Mouse (Mus musculus) heart, adult 10 weeks (tissue): ENCODE results near the gene Pih1d1. TPM values are rescaled to one million over a fixed set of nuclear protein-coding genes. Genes with fewer than 3 reads are reported as not detected.

Experiments used
- polyA plus RNA-seq: library from polyadenylated mRNA; stranded (reverse); fragments of 350-450 nt; fragmentation: Illumina TruSeq; extraction: RNeasy Lipid Tissue Mini Kit (QIAGEN cat#74804); gene quantifications from one replicate; pipeline ENCODE4 v1.2.3, GENCODE M21; 2014; ENCODE audit warnings: low read depth, low replicate concordance

Gene Pih1d1
- polyA plus RNA-seq = 41.4 TPM

GRCm38 (mm10) chr7:45154096-45154992, at the start of gene Pih1d1, which contains the start of gene Aldh16a1:
Pih1d1 (plus strand) TSS chr7:45154303.
Aldh16a1 (minus strand) TSS chr7:45154584.

GRCm38 (mm10) chr7:45124224-45125143, 29.6 kb upstream of the Pih1d1 start, which contains the start of gene Rps11:
Rps11 (minus strand) TSS chr7:45124439.

GRCm38 (mm10) chr7:45128624-45129246, 25.4 kb upstream of the Pih1d1 start, which contains the start of gene Rpl13a:
Rpl13a (minus strand) TSS chr7:45128761.

GRCm38 (mm10) chr7:45135993-45136567, 18.0 kb upstream of the Pih1d1 start, which contains the start of the genes Gm45713 and Flt3l:
Gm45713 (minus strand) TSS chr7:45136231.
Flt3l (minus strand) TSS chr7:45136432.

GRCm38 (mm10) chr7:45163735-45164490, 9.8 kb downstream of the Pih1d1 start, which contains the start of gene Slc17a7:
Slc17a7 (plus strand) TSS chr7:45163949.

GRCm38 (mm10) chr7:45179469-45179868, 25.4 kb downstream of the Pih1d1 start, which contains the start of gene Gfy:
Gfy (minus strand) TSS chr7:45179569.

GRCm38 (mm10) chr7:45180896-45181477, 26.9 kb downstream of the Pih1d1 start, which contains the start of gene Pth2:
Pth2 (plus strand) TSS chr7:45180995.

GRCm38 (mm10) chr7:45204380-45205143, 50.5 kb downstream of the Pih1d1 start, which contains the start of gene Ccdc155:
Ccdc155 (minus strand) TSS chr7:45204892.

Other genes starting within 250 kb of the Pih1d1 start
- gene Ap2a1, start 224.8 kb upstream of the Pih1d1 start, polyA plus RNA-seq = 41.3 TPM
- gene Tsks, start 211.1 kb upstream of the Pih1d1 start, polyA plus RNA-seq = not detected
- gene Cpt1c, start 179.5 kb upstream of the Pih1d1 start, polyA plus RNA-seq = 3.6 TPM
- 114 TPM for gene Prmt1, start 167.7 kb upstream of the Pih1d1 start, polyA plus RNA-seq
- gene Irf3, start 156.7 kb upstream of the Pih1d1 start, polyA plus RNA-seq = 72.3 TPM
- 12.3 TPM for gene Bcl2l12, start 155.6 kb upstream of the Pih1d1 start, polyA plus RNA-seq
- gene Scaf1, start 137.9 kb upstream of the Pih1d1 start, polyA plus RNA-seq = 34.5 TPM
- 57.4 TPM for gene Rras, start 136.3 kb upstream of the Pih1d1 start, polyA plus RNA-seq
- gene Prr12, start 101.4 kb upstream of the Pih1d1 start, polyA plus RNA-seq = 13.2 TPM
- 40.7 TPM for gene Nosip, start 91.9 kb upstream of the Pih1d1 start, polyA plus RNA-seq
- 12.4 TPM for gene Prrg2, start 91.6 kb upstream of the Pih1d1 start, polyA plus RNA-seq
- gene Rcn3, start 62.1 kb upstream of the Pih1d1 start, polyA plus RNA-seq = 40.8 TPM
- 83.1 TPM for gene Fcgrt, start 50.5 kb upstream of the Pih1d1 start, polyA plus RNA-seq
- 641 TPM for gene Rps11, start 29.9 kb upstream of the Pih1d1 start, polyA plus RNA-seq
- 958 TPM for gene Rpl13a, start 25.5 kb upstream of the Pih1d1 start, polyA plus RNA-seq
- not detected for gene Gm45713, start 18.1 kb upstream of the Pih1d1 start, polyA plus RNA-seq
- 21.0 TPM for gene Flt3l, start 17.9 kb upstream of the Pih1d1 start, polyA plus RNA-seq
- gene Aldh16a1, start 281 bp downstream of the Pih1d1 start, polyA plus RNA-seq = 16.5 TPM
- 27.4 TPM for gene Slc17a7, start 9.6 kb downstream of the Pih1d1 start, polyA plus RNA-seq
- not detected for gene Gfy, start 25.3 kb downstream of the Pih1d1 start, polyA plus RNA-seq
- gene Pth2, start 26.7 kb downstream of the Pih1d1 start, polyA plus RNA-seq = not detected
- not detected for gene Ccdc155, start 50.6 kb downstream of the Pih1d1 start, polyA plus RNA-seq
- gene Dkkl1, start 57.8 kb downstream of the Pih1d1 start, polyA plus RNA-seq = not detected
- gene Tead2, start 61.5 kb downstream of the Pih1d1 start, polyA plus RNA-seq = 7.8 TPM
- gene Cd37, start 84.8 kb downstream of the Pih1d1 start, polyA plus RNA-seq = 3.0 TPM
- gene Slc6a16, start 86.8 kb downstream of the Pih1d1 start, polyA plus RNA-seq = not detected
- not detected for gene Slc6a21, start 123.2 kb downstream of the Pih1d1 start, polyA plus RNA-seq
- gene Trpm4, start 179.5 kb downstream of the Pih1d1 start, polyA plus RNA-seq = 31.0 TPM
- gene Hrc, start 181.0 kb downstream of the Pih1d1 start, polyA plus RNA-seq = 1,149 TPM
- 0.24 TPM for gene Ppfia3, start 212.7 kb downstream of the Pih1d1 start, polyA plus RNA-seq
- gene Lin7b, start 216.3 kb downstream of the Pih1d1 start, polyA plus RNA-seq = 1.2 TPM
- gene Snrnp70, start 241.4 kb downstream of the Pih1d1 start, polyA plus RNA-seq = 154 TPM